Mouse (Mus musculus) spleen, adult 2 months (tissue): Measurements from ENCODE around the gene Stx8.

Source experiments
- CTCF ChIP-seq: fragments of 200-500 bp; IDR thresholded peaks from 2 replicates; pipeline ENCODE4 v1.5.1; 2011; ENCODE audit warnings: mild to moderate bottlenecking, inconsistent platforms; ENCODE audit not compliant: insufficient read depth, insufficient read length, insufficient replicate concordance; ENCODE audit errors: extremely low read depth
- POLR2A ChIP-seq: fragments of 200-500 bp; IDR thresholded peaks from 2 replicates; pipeline ENCODE4 v1.6.1; 2011; ENCODE audit warnings: low read depth, low read length, inconsistent platforms

DNA sequence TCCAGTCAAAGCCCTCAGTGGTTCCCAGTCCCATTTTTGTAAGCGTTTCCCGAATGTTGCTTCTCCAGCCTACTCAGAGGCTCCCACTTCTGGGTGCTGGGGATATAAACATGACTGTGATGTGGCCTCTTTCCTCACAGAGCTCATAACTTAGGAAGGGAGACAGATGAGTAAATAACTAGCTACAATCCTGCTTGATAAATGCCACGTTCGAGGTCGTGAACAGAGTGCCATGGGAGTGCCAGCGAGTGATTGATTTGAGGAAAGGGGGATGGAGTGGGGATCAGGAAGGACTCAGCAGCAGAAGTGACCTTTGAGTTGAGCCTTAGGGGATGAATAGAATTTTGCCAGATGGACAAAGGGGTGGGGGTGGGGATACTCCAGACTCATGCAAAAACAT, 41.7 kb downstream of the Stx8 start:
- TF ChIP-seq CTCF (no peak), POLR2A (no peak)
